In genomic region chr16:20476857-20477256, GRCm38 (mm10) we compare ENCODE assay signal across 9 mouse cellular contexts. TPM values are rescaled to one million over a fixed set of nuclear protein-coding genes. Genes with fewer than 3 reads are reported as not detected.
DNase-seq lines count a peak whose midpoint lies in the region; ATAC-seq lines count a peak whose summit lies in the region.
"Had no signal": no experiment of that assay in that cellular context is flagged by ENCODE, and none has a peak within 500 bp of the region (broad histone marks: within the 10 kb centered on the region; RNA-seq: fewer than 3 reads in every experiment).

No protein-coding gene starts in this region.

- WGBS in forebrain, embryonic 15.5 days, result 25% methylated on average over 1 of the region's 1 CpGs
- WGBS in forebrain, embryonic 16.5 days, result 32% methylated on average over 1 of the region's 1 CpGs
- 24% methylated on average over 1 of the region's 1 CpGs for WGBS in lung, embryonic 16.5 days
- 80% methylated on average over 1 of the region's 1 CpGs for WGBS in midbrain, embryonic 11.5 days

- no peaks in the 10 kb centered on the region for H3K9me3 ChIP-seq in forebrain, embryonic 15.5 days
- H3K9me3 ChIP-seq in forebrain, embryonic 16.5 days (ENCODE audit: control insufficient read depth, low read length), result no peaks in the 10 kb centered on the region
- H3K9me3 ChIP-seq in lung, embryonic 16.5 days (ENCODE audit: control insufficient read depth, low read length), result no peaks in the 10 kb centered on the region
- H3K9me3 ChIP-seq in midbrain, embryonic 11.5 days (ENCODE audit: control insufficient read depth, low read length), result no peaks in the 10 kb centered on the region
- H3K9me3 ChIP-seq: liver, embryonic 15.5 days had no signal

- no peak overlapping the region for H3K4me2 ChIP-seq in forebrain, embryonic 15.5 days (replicated peaks)
- H3K4me2 ChIP-seq in forebrain, embryonic 16.5 days (ENCODE audit: low read length), result no peak overlapping the region
- H3K4me2 ChIP-seq in lung, embryonic 16.5 days (ENCODE audit: low read depth, low read length), result no peak overlapping the region
- H3K4me2 ChIP-seq in midbrain, embryonic 11.5 days, result no peak overlapping the region
- H3K4me2 ChIP-seq: liver, embryonic 15.5 days had no signal

- intact Hi-C loops in heart, postnatal 36 days (cut with DNase I), result no loop called here

- H3K4me3 ChIP-seq in forebrain, embryonic 15.5 days, result no peak overlapping the region
- no peak overlapping the region for H3K4me3 ChIP-seq in forebrain, embryonic 16.5 days (replicated peaks; ENCODE audit: low read length)
- no peak overlapping the region for H3K4me3 ChIP-seq in lung, embryonic 16.5 days (ENCODE audit: low read length)
- no peak overlapping the region for H3K4me3 ChIP-seq in midbrain, embryonic 11.5 days (ENCODE audit: low read depth, low read length)
- H3K4me3 ChIP-seq: liver, embryonic 15.5 days had no signal

- peak; percentile 70 for DNase-seq in adrenal gland, postnatal 25 days
- peak; percentile 36 to 40 for DNase-seq in heart, postnatal 36 days
- DNase-seq in frontal cortex, postnatal 10 days (ENCODE audit: low spot score in 2 of 2), result no peak
- no peak for DNase-seq in cerebellum, postnatal 25 days
- no peak for DNase-seq in midbrain, embryonic 11.5 days (ENCODE audit: low spot score, missing footprints)

- H3K27me3 ChIP-seq in forebrain, embryonic 15.5 days, result no peaks in the 10 kb centered on the region
- no peaks in the 10 kb centered on the region for H3K27me3 ChIP-seq in forebrain, embryonic 16.5 days (replicated peaks; ENCODE audit: control insufficient read depth, insufficient read depth, low read length)
- H3K27me3 ChIP-seq in lung, embryonic 16.5 days (ENCODE audit: control insufficient read depth, insufficient read depth, low read depth, low read length), result no peaks in the 10 kb centered on the region
- no peaks in the 10 kb centered on the region for H3K27me3 ChIP-seq in midbrain, embryonic 11.5 days (ENCODE audit: control insufficient read depth, insufficient read depth, low read length)
- H3K27me3 ChIP-seq: liver, embryonic 15.5 days had no signal

- H3K4me1 ChIP-seq in forebrain, embryonic 15.5 days, result no peaks in the 10 kb centered on the region
- no peaks in the 10 kb centered on the region for H3K4me1 ChIP-seq in forebrain, embryonic 16.5 days (replicated peaks; ENCODE audit: control insufficient read depth, insufficient read depth, low read length)
- no peaks in the 10 kb centered on the region for H3K4me1 ChIP-seq in lung, embryonic 16.5 days (replicated peaks; ENCODE audit: control insufficient read depth, insufficient read depth, low read length)
- no peaks in the 10 kb centered on the region for H3K4me1 ChIP-seq in midbrain, embryonic 11.5 days (ENCODE audit: control insufficient read depth, insufficient read depth, low read length)
- H3K4me1 ChIP-seq: liver, embryonic 15.5 days had no signal

- H3K9ac ChIP-seq in forebrain, embryonic 15.5 days (replicated peaks), result no peak overlapping the region
- H3K9ac ChIP-seq in forebrain, embryonic 16.5 days (replicated peaks; ENCODE audit: low read depth, low read length), result no peak overlapping the region
- H3K9ac ChIP-seq in lung, embryonic 16.5 days (ENCODE audit: low read length), result peak overlapping the region; percentile 19; the same call in 1 of the 2 replicates
- no peak overlapping the region for H3K9ac ChIP-seq in midbrain, embryonic 11.5 days (ENCODE audit: low read length)
- H3K9ac ChIP-seq: liver, embryonic 15.5 days had no signal

- no peak overlapping the region for H3K27ac ChIP-seq in forebrain, embryonic 15.5 days (replicated peaks)
- H3K27ac ChIP-seq in forebrain, embryonic 16.5 days (ENCODE audit: low read length), result no peak overlapping the region
- peak overlapping the region; percentile 91 for H3K27ac ChIP-seq in lung, embryonic 16.5 days (ENCODE audit: low read length)
- H3K27ac ChIP-seq in midbrain, embryonic 11.5 days (ENCODE audit: low read depth, low read length), result no peak overlapping the region
- H3K27ac ChIP-seq: liver, embryonic 15.5 days had no signal

- H3K36me3 ChIP-seq in forebrain, embryonic 15.5 days, result no peaks in the 10 kb centered on the region
- H3K36me3 ChIP-seq in forebrain, embryonic 16.5 days (ENCODE audit: control insufficient read depth, insufficient read depth), result no peaks in the 10 kb centered on the region
- no peaks in the 10 kb centered on the region for H3K36me3 ChIP-seq in lung, embryonic 16.5 days (ENCODE audit: control insufficient read depth, insufficient read depth, low read length)
- no peaks in the 10 kb centered on the region for H3K36me3 ChIP-seq in midbrain, embryonic 11.5 days (ENCODE audit: control insufficient read depth, insufficient read depth, low read length)
- H3K36me3 ChIP-seq: liver, embryonic 15.5 days had no signal

- ATAC-seq in forebrain, embryonic 15.5 days (replicated peaks), result peak; percentile 48; the same call in 1 of the 2 replicates
- no peak for ATAC-seq in forebrain, embryonic 16.5 days
- peak; percentile 93 for ATAC-seq in lung, embryonic 16.5 days (ENCODE audit: low read depth)
- ATAC-seq in midbrain, embryonic 11.5 days (ENCODE audit: low FRiP score), result no peak

RNA-seq across cellular contexts. Expression of gene Eif2b5, which starts 21.8 kb away (rescaled TPM):
- polyA plus RNA-seq in forebrain, embryonic 15.5 days (2015; fragmentation: Nextera tagmentation; extraction: Ambion mirVana), result 96.8 and 98.9 TPM in 2 replicates
- polyA plus RNA-seq in forebrain, embryonic 16.5 days (2015; fragmentation: Nextera tagmentation; extraction: Ambion mirVana), result 104 and 107 TPM in 2 replicates
- total RNA-seq in adrenal gland, postnatal 25 days (2021), result 58.3 and 63.8 TPM in 2 replicates
- total RNA-seq in heart, postnatal 36 days (2021), result 10 to 100 TPM; 54.4 to 64.3 TPM
- 93.5 and 94.5 TPM in 2 replicates for polyA plus RNA-seq in lung, embryonic 16.5 days (2015; fragmentation: Nextera tagmentation; extraction: Ambion mirVana)
- 141 and 148 TPM in 2 replicates for polyA plus RNA-seq in midbrain, embryonic 11.5 days (2014; fragmentation: Nextera tagmentation; extraction: Ambion mirVana)

RNA-seq across cellular contexts. Expression of gene Dvl3, which starts 39.9 kb away (rescaled TPM):
- 33.3 and 33.7 TPM in 2 replicates for polyA plus RNA-seq in forebrain, embryonic 15.5 days (2015; fragmentation: Nextera tagmentation; extraction: Ambion mirVana)
- polyA plus RNA-seq in forebrain, embryonic 16.5 days (2015; fragmentation: Nextera tagmentation; extraction: Ambion mirVana), result 30.6 and 37.0 TPM in 2 replicates
- total RNA-seq in adrenal gland, postnatal 25 days (2021), result 43.9 and 46.2 TPM in 2 replicates
- 10 to 100 TPM; 44.9 to 47.2 TPM for total RNA-seq in heart, postnatal 36 days (2021)
- 17.4 and 19.9 TPM in 2 replicates for polyA plus RNA-seq in lung, embryonic 16.5 days (2015; fragmentation: Nextera tagmentation; extraction: Ambion mirVana)
- polyA plus RNA-seq in midbrain, embryonic 11.5 days (2014; fragmentation: Nextera tagmentation; extraction: Ambion mirVana), result 47.7 and 49.6 TPM in 2 replicates

RNA-seq across cellular contexts. Expression of gene Abcc5, which starts 50.7 kb away (rescaled TPM):
- polyA plus RNA-seq in forebrain, embryonic 15.5 days (2015; fragmentation: Nextera tagmentation; extraction: Ambion mirVana), result 143 and 144 TPM in 2 replicates
- 164 and 185 TPM in 2 replicates for polyA plus RNA-seq in forebrain, embryonic 16.5 days (2015; fragmentation: Nextera tagmentation; extraction: Ambion mirVana)
- total RNA-seq in adrenal gland, postnatal 25 days (2021), result 73.8 and 89.1 TPM in 2 replicates
- 10 to 100 TPM; 32.2 to 34.5 TPM for total RNA-seq in heart, postnatal 36 days (2021)
- 65.1 and 80.4 TPM in 2 replicates for polyA plus RNA-seq in lung, embryonic 16.5 days (2015; fragmentation: Nextera tagmentation; extraction: Ambion mirVana)
- 58.3 and 61.7 TPM in 2 replicates for polyA plus RNA-seq in midbrain, embryonic 11.5 days (2014; fragmentation: Nextera tagmentation; extraction: Ambion mirVana)

RNA-seq across cellular contexts. Expression of gene Ap2m1, which starts 58.4 kb away (rescaled TPM):
- 1,124 and 1,145 TPM in 2 replicates for polyA plus RNA-seq in forebrain, embryonic 15.5 days (2015; fragmentation: Nextera tagmentation; extraction: Ambion mirVana)
- 1,152 and 1,198 TPM in 2 replicates for polyA plus RNA-seq in forebrain, embryonic 16.5 days (2015; fragmentation: Nextera tagmentation; extraction: Ambion mirVana)
- 291 and 310 TPM in 2 replicates for total RNA-seq in adrenal gland, postnatal 25 days (2021)
- total RNA-seq in heart, postnatal 36 days (2021), result 100 to 1,000 TPM; 210 to 214 TPM
- 624 and 630 TPM in 2 replicates for polyA plus RNA-seq in lung, embryonic 16.5 days (2015; fragmentation: Nextera tagmentation; extraction: Ambion mirVana)
- 867 and 919 TPM in 2 replicates for polyA plus RNA-seq in midbrain, embryonic 11.5 days (2014; fragmentation: Nextera tagmentation; extraction: Ambion mirVana)

Comparison
In these comparisons a context has a peak if more than half of its experiments do, and no peak if none do; other contexts are left out.
1. ATAC-seq: peak in forebrain, embryonic 15.5 days (single experiment) and lung, embryonic 16.5 days (single experiment); none in forebrain, embryonic 16.5 days (single experiment) and midbrain, embryonic 11.5 days (single experiment).
2. DNase-seq: peak in adrenal gland, postnatal 25 days (single experiment) and heart, postnatal 36 days (2 of 2); none in frontal cortex, postnatal 10 days (0 of 2), cerebellum, postnatal 25 days (0 of 2) and midbrain, embryonic 11.5 days (single experiment).